Mouse (Mus musculus) neural tube, embryonic 11.5 days (tissue): ENCODE measurements around the gene Got2. TPM values are rescaled to one million over a fixed set of nuclear protein-coding genes. Genes with fewer than 3 reads are reported as not detected.

Experiments
- ATAC-seq: fragments of 200-750 bp; cut with Nextera tagmentation; 2 replicates; pipeline ENCODE4 v1.8.0; 2017; ENCODE audit warnings: moderate number of reproducible peaks, mild to moderate bottlenecking, moderate TSS enrichment, moderate library complexity; ENCODE audit not compliant: insufficient read depth, low FRiP score, low TSS enrichment
- DNase-seq: peaks from one replicate; pipeline ENCODE4 v3.0.0-alpha.2; 2015; ENCODE audit warnings: low spot score
- H3K27ac ChIP-seq: fragments of 300-500 bp; sonication (generic); 2 replicates; pipeline ENCODE4 v1.5.1; 2014; ENCODE audit warnings: low read depth, mild to moderate bottlenecking, low read length
- H3K27me3 ChIP-seq: fragments of 300-500 bp; sonication (generic); 2 replicates; pipeline ENCODE4 v1.6.1; 2014; ENCODE audit warnings: mild to moderate bottlenecking, low read length, mixed read lengths; ENCODE audit not compliant: control insufficient read depth, insufficient read depth
- H3K36me3 ChIP-seq: fragments of 300-500 bp; sonication (generic); 2 replicates; pipeline ENCODE4 v1.6.1; 2014; ENCODE audit warnings: mild to moderate bottlenecking, low read length, moderate library complexity, mixed read lengths; ENCODE audit not compliant: control insufficient read depth, insufficient read depth
- H3K4me1 ChIP-seq: fragments of 300-500 bp; sonication (generic); 2 replicates; pipeline ENCODE4 v1.6.1; 2014; ENCODE audit warnings: low read length, mixed read lengths; ENCODE audit not compliant: control insufficient read depth, insufficient read depth
- H3K4me2 ChIP-seq: fragments of 300-500 bp; sonication (generic); 2 replicates; pipeline ENCODE4 v1.6.1; 2014; ENCODE audit warnings: low read depth, mild to moderate bottlenecking, moderate library complexity
- H3K4me3 ChIP-seq: fragments of 300-500 bp; sonication (generic); 2 replicates; pipeline ENCODE4 v1.5.1; 2014; ENCODE audit warnings: low read depth, low read length
- H3K9ac ChIP-seq: fragments of 300-500 bp; sonication (generic); 2 replicates; pipeline ENCODE4 v1.6.1; 2014; ENCODE audit warnings: mild to moderate bottlenecking, low read length
- H3K9me3 ChIP-seq: fragments of 300-500 bp; sonication (generic); 2 replicates; pipeline ENCODE4 v1.6.1; 2016; ENCODE audit warnings: low read length; ENCODE audit not compliant: control insufficient read depth
- WGBS: fragments of 180-500 bp; shearing (Covaris S2); extraction: QIAGEN DNeasy Blood & Tissue Kit; methylation state at CpG from one replicate; pipeline ENCODE4 v1.1.7; 2014; 5-methylcytosine and 5-hydroxymethylcytosine counted together
- polyA plus RNA-seq: library from polyadenylated mRNA; unstranded; fragments of >200 nt; fragmentation: Nextera tagmentation; extraction: Ambion mirVana; gene quantifications from 2 replicates; pipeline ENCODE4 v1.2.1, GENCODE M21; 2014

Got2 gene
- polyA plus RNA-seq, 1 experiment from 2014 or later: 81.2 TPM

DNA sequence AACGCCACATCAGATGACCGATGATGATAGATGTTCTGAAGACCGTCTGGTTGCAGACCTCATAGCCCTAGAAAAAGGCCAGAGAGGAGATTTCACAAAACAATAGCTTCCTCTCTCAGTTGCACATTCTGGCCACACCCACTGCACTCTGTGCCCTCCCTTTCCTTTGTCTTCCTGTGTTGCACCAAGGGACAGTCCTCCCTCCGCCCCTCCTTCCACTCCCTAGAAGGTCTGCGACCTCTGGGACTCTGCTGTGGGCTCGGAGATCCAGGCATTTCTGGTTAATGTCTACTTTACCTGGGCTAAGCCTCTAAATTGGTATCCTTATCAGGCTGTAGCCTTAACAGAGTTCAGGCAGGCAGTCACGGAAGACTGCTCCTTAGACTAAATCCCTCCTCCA lies 13.5 kb upstream of the Got2 start:
- no peaks in the 10 kb centered on the region for H3K36me3 ChIP-seq
- WGBS: 29% methylated on average over 7 of the region's 7 CpGs
- H3K27me3 ChIP-seq: no peaks in the 10 kb centered on the region
- no peak overlapping the region for H3K27ac ChIP-seq
- H3K9ac ChIP-seq: no peak overlapping the region
- H3K4me2 ChIP-seq: no peak overlapping the region
- H3K4me1 ChIP-seq: no peaks in the 10 kb centered on the region; the same call in 1 of the 2 replicates
- no peak overlapping the region for H3K4me3 ChIP-seq
- ATAC-seq: no peak
- DNase-seq: peak; percentile 50
- H3K9me3 ChIP-seq: no peaks in the 10 kb centered on the region

DNA sequence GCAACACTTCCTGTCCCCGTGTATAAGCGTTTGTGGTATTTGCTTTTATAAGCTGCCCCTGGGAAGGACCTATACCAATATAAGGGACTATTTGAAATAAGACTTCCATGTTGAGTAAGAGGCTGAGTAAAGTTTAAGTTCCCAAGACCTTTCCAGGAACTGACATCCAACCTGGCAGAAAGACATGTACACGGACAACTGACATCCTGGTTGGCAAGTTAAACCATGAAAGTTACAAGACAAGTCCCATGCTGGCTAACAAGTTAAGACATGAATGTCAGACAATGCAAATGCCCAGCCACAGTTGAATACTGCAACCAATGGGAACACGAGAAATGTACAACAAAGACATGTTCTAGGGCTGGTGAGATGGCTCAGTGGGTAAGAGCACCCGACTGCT lies 5.4 kb upstream of the Got2 start:
- H3K4me1 ChIP-seq: no peaks in the 10 kb centered on the region
- H3K27ac ChIP-seq: no peak overlapping the region
- H3K9ac ChIP-seq: no peak overlapping the region
- 88% methylated on average over 5 of the region's 5 CpGs for WGBS
- H3K4me2 ChIP-seq: no peak overlapping the region
- ATAC-seq: no peak
- DNase-seq: no peak
- H3K36me3 ChIP-seq: no peaks in the 10 kb centered on the region
- no peak overlapping the region for H3K4me3 ChIP-seq
- no peaks in the 10 kb centered on the region for H3K27me3 ChIP-seq
- H3K9me3 ChIP-seq: no peaks in the 10 kb centered on the region

DNA sequence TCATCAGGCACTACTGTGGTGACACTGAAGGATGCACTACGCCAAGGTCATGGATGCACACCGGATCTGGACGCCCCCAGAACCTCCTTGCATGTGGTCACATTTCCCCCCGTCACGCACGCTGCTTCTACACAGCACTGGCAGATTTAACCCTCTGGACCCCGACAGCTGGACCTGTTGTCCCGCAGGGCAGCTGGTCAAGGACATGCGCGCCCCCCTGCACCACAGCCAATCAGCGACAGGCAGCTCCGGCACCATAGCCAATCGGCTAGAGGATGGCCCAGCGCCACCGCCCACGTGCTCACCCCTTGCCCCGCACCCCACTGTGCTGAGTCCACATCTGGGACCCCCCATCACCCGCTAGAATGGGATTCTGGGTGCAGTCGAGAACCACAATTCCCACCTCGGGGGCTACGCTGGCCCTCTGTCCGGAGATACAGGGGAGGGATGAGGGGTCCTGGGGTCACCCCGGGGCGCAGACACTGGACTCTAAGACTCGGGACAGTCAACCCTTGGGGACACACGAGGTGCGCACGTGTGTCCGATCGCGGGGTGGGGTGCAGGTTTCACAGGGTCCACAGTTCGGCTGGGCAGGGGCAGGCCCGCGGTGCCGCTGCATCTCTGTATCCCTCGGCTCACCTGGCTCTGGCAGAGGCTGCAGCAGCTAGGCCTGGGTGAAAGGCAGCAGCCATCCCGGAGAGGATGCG lies 616 bp downstream of the Got2 start:
- no peaks in the 10 kb centered on the region for H3K9me3 ChIP-seq
- under 1% methylated on average over 38 of the region's 38 CpGs for WGBS
- peak overlapping the region; percentile 75 for H3K4me2 ChIP-seq
- H3K4me1 ChIP-seq: peaks cover 5% of the 10 kb centered on the region
- DNase-seq: peak; percentile 87
- H3K36me3 ChIP-seq: no peaks in the 10 kb centered on the region
- H3K4me3 ChIP-seq: peak overlapping the region; percentile 73
- peak; percentile 97 for ATAC-seq
- peak overlapping the region; percentile 65 for H3K9ac ChIP-seq
- no peaks in the 10 kb centered on the region for H3K27me3 ChIP-seq
- peak overlapping the region; percentile 68 for H3K27ac ChIP-seq

DNA sequence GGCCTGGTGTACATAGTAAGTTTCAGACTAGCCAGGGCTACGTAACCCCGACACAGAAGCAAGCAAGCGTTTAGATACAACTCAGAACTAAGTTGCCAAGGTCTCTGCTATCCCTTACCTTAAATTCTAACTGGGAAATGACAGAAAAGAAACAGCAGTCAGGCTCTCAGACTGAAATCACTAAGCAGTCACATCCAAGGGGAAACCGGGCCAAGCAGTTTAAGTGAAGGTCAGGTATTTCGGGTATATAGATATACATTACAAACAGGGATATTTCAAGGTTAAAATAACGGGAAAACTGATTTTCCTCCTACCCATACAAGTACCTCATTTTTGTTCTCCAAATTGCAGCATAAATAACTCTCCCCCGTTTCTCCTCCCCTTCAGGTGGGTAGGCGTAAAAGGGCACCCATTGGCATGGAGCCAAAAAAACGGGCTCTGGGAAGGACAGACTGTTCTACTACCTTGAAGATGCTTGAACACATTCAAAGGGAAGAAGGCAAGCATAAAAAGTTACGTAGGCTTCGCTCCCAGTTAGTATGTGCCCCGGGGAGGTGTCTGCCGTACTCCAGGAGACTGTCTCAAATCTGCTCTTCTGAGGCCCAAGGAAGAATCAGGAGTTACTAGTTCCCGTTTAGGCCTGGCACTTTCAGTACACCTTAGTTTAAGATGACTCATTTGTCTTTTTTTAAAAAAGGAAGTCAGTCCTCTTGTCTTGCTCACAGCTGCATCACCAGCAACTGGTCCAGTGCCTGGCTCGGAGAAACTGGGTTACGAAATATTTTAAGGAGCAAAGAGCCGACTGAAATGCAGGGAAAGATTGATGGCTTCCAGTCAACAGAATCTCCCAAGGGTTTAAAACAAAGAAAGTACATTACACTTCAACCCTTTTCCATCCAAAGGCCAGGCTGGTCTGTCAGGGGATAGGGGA lies 1.4 kb downstream of the Got2 start:
- Histone ChIP-seq H3K4me2 (peak overlapping the region; percentile 75), H3K9me3 (no peaks in the 10 kb centered on the region), H3K9ac (peak overlapping the region; percentile 65), H3K36me3 (no peaks in the 10 kb centered on the region), H3K27me3 (no peaks in the 10 kb centered on the region), H3K27ac (no peak overlapping the region), H3K4me3 (peak overlapping the region; percentile 73), H3K4me1 (peaks cover 5% of the 10 kb centered on the region)
- ATAC-seq: no peak
- no peak for DNase-seq
- WGBS: 73% methylated on average over 17 of the region's 17 CpGs

DNA sequence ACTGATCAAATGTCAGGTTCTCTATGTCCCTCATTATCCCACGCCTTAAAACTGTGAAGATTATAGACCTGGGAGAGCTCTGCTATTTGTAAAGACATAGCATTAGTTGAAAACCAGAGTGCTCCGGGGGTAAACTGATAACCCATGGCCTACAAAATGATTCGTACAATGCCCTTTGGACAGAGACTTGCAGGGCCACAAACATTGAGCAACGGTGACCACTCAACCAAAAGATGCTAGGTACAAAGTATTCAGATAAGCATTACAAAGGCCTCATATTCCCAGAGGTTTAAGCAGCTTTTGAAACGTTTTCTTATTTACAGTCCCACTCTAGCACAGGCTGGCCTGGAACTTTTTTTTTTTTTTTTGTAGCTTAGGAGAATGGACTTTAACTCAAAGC lies 2.4 kb downstream of the Got2 start:
- no peaks in the 10 kb centered on the region for H3K9me3 ChIP-seq
- WGBS: 87% methylated on average over 5 of the region's 5 CpGs
- peaks cover 5% of the 10 kb centered on the region for H3K4me1 ChIP-seq
- H3K27ac ChIP-seq: no peak overlapping the region
- no peak overlapping the region for H3K9ac ChIP-seq
- H3K36me3 ChIP-seq: no peaks in the 10 kb centered on the region
- no peaks in the 10 kb centered on the region for H3K27me3 ChIP-seq
- H3K4me2 ChIP-seq: no peak overlapping the region
- no peak overlapping the region for H3K4me3 ChIP-seq
- DNase-seq (no peak), ATAC-seq (no peak)

- Histone ChIP-seq H3K27ac (no peak overlapping the region), H3K4me3 (no peak overlapping the region), H3K36me3 (no peaks in the 10 kb centered on the region), H3K27me3 (no peaks in the 10 kb centered on the region), H3K9ac (no peak overlapping the region), H3K4me1 (peaks cover 5% of the 10 kb centered on the region), H3K9me3 (no peaks in the 10 kb centered on the region), H3K4me2 (no peak overlapping the region)
- ATAC-seq (no peak), DNase-seq (no peak)
- 80% methylated on average over 5 of the region's 5 CpGs for WGBS
These were observed 3.0 kb downstream of the Got2 start for GRCm38 (mm10) chr8:95885271-95885841.

- no peak overlapping the region for H3K4me3 ChIP-seq
- H3K27ac ChIP-seq: no peak overlapping the region
- H3K9ac ChIP-seq: no peak overlapping the region
- peaks cover 5% of the 10 kb centered on the region for H3K4me1 ChIP-seq
- no peak overlapping the region for H3K4me2 ChIP-seq
- H3K36me3 ChIP-seq: no peaks in the 10 kb centered on the region
- 85% methylated on average over 12 of the region's 12 CpGs for WGBS
- ATAC-seq (no peak), DNase-seq (no peak)
- no peaks in the 10 kb centered on the region for H3K9me3 ChIP-seq
- no peaks in the 10 kb centered on the region for H3K27me3 ChIP-seq
These were observed 3.9 kb downstream of the Got2 start for GRCm38 (mm10) chr8:95884491-95884890.

GRCm38 (mm10) chr8:95882191-95882590 lies 6.2 kb downstream of the Got2 start:
- no peak for ATAC-seq
- Histone ChIP-seq H3K4me2 (no peak overlapping the region), H3K27ac (no peak overlapping the region), H3K9me3 (no peaks in the 10 kb centered on the region), H3K4me3 (no peak overlapping the region), H3K9ac (no peak overlapping the region), H3K27me3 (no peaks in the 10 kb centered on the region), H3K36me3 (no peaks in the 10 kb centered on the region; the same call in 1 of the 2 replicates), H3K4me1 (peaks cover 5% of the 10 kb centered on the region)
- 87% methylated on average over 9 of the region's 9 CpGs for whole genome bisulfite sequencing
- no peak for DNase-seq
